Mouse (Mus musculus) midbrain, embryonic 16.5 days (tissue): Measurements from ENCODE around the gene Lypd6. TPM values are rescaled to one million over a fixed set of nuclear protein-coding genes. Genes with fewer than 3 reads are reported as not detected.
A peak's percentile ranks its signal among the peaks of the same experiment; 100 is the strongest.

Experiments used
- ATAC-seq: fragments of 200-750 bp; cut with Nextera tagmentation; 2 replicates; pipeline ENCODE4 v1.8.0; 2017; ENCODE audit warnings: moderate TSS enrichment
- H3K27ac ChIP-seq: fragments of 300-500 bp; sonication (generic); 2 replicates; pipeline ENCODE4 v1.5.1; 2014; ENCODE audit warnings: mild to moderate bottlenecking, low read length, mixed read lengths
- H3K27me3 ChIP-seq: fragments of 300-500 bp; sonication (generic); 2 replicates; pipeline ENCODE4 v1.6.1; 2014; ENCODE audit warnings: low read depth, low read length, mixed read lengths; ENCODE audit not compliant: control insufficient read depth, insufficient read depth
- H3K36me3 ChIP-seq: fragments of 300-500 bp; sonication (generic); 2 replicates; pipeline ENCODE4 v1.6.1; 2014; ENCODE audit warnings: mild to moderate bottlenecking, low read length, moderate library complexity, mixed read lengths; ENCODE audit not compliant: control insufficient read depth, insufficient read depth
- H3K4me1 ChIP-seq: fragments of 300-500 bp; sonication (generic); 2 replicates; pipeline ENCODE4 v1.6.1; 2014; ENCODE audit warnings: mild to moderate bottlenecking, low read length, mixed read lengths; ENCODE audit not compliant: control insufficient read depth, insufficient read depth
- H3K4me2 ChIP-seq: fragments of 300-500 bp; sonication (generic); 2 replicates; pipeline ENCODE4 v1.6.1; 2014; ENCODE audit warnings: mild to moderate bottlenecking, low read length, mixed read lengths
- H3K4me3 ChIP-seq: fragments of 300-500 bp; sonication (generic); 2 replicates; pipeline ENCODE4 v1.5.1; 2014; ENCODE audit warnings: low read depth, mild to moderate bottlenecking, low read length, moderate library complexity, mixed read lengths
- H3K9ac ChIP-seq: fragments of 300-500 bp; sonication (generic); 2 replicates; pipeline ENCODE4 v1.6.1; 2014; ENCODE audit warnings: low read depth, low read length, mixed read lengths
- H3K9me3 ChIP-seq: fragments of 300-500 bp; sonication (generic); replicated peaks from 2 replicates; pipeline ENCODE4 v1.6.1; 2014; ENCODE audit warnings: mild to moderate bottlenecking, low read length, mixed read lengths; ENCODE audit not compliant: control insufficient read depth, poor library complexity, severe bottlenecking
- WGBS: fragments of 180-500 bp; shearing (Covaris S2); extraction: QIAGEN DNeasy Blood & Tissue Kit; methylation state at CpG from one replicate; pipeline ENCODE4 v1.1.7; 2014; 5-methylcytosine and 5-hydroxymethylcytosine counted together
- polyA plus RNA-seq: library from polyadenylated mRNA; unstranded; fragments of >200 nt; fragmentation: Nextera tagmentation; extraction: Ambion mirVana; gene quantifications from 2 replicates; pipeline ENCODE4 v1.2.1, GENCODE M21; 2015

The Lypd6 gene
- polyA plus RNA-seq, 1 experiment from 2014 or later: 14.4 TPM

DNA sequence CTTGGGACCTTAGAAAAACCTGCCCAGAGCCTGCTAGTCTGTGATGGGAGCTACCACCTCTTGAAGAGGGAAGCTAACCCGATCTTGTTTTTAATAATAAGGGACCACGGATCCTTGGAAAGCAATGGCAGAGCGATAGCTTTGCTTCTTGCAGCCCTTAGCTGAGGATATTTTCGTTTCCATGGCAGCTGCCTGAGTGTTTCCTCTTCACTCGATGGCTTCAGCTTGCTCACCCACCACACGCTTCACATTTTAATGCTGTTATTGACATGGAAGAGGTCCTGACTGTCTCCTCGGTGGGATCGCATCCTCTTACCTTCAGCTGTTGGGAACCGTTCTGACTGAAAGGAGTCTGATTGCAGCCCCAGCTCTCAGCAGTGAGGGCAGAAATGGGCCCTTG, 54.6 kb downstream of the Lypd6 start:
- no peak for ATAC-seq
- H3K27me3 ChIP-seq: no peaks in the 10 kb centered on the region
- H3K9me3 ChIP-seq: no peaks in the 10 kb centered on the region
- 62% methylated on average over 9 of the region's 9 CpGs for WGBS
- no peak overlapping the region for H3K9ac ChIP-seq
- no peaks in the 10 kb centered on the region for H3K36me3 ChIP-seq
- H3K4me1 ChIP-seq: no peaks in the 10 kb centered on the region
- H3K4me3 ChIP-seq: no peak overlapping the region
- H3K4me2 ChIP-seq: no peak overlapping the region
- 0 out of 2 replicates have a peak overlapping the region, but pooled peaks have one; percentile 20 for H3K27ac ChIP-seq

DNA sequence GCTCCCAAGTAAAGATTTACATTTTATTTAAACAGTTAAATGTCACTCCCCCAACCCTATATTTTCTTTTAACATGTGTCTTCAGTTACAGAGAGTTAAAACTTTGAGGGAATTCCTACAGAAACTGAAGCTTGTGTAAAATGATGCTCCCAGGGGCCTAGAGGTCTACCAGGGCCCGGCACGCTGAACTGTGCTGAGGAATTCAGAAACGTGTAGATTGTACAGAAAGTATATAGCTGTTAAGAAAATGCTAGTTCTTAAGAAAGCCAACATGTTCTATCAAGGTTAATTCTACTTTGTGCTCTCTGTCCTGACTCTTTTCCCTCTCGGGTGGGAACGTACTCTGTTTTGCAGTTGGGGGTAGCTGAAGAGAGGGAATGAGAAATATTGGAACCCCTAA, 57.1 kb downstream of the Lypd6 start:
- WGBS: 86% methylated on average over 5 of the region's 5 CpGs
- Histone ChIP-seq H3K4me3 (no peak overlapping the region), H3K4me1 (peaks cover 8% of the 10 kb centered on the region), H3K4me2 (no peak overlapping the region), H3K27ac (no peak overlapping the region), H3K9me3 (no peaks in the 10 kb centered on the region), H3K36me3 (no peaks in the 10 kb centered on the region), H3K9ac (no peak overlapping the region), H3K27me3 (no peaks in the 10 kb centered on the region)
- ATAC-seq: no peak

DNA sequence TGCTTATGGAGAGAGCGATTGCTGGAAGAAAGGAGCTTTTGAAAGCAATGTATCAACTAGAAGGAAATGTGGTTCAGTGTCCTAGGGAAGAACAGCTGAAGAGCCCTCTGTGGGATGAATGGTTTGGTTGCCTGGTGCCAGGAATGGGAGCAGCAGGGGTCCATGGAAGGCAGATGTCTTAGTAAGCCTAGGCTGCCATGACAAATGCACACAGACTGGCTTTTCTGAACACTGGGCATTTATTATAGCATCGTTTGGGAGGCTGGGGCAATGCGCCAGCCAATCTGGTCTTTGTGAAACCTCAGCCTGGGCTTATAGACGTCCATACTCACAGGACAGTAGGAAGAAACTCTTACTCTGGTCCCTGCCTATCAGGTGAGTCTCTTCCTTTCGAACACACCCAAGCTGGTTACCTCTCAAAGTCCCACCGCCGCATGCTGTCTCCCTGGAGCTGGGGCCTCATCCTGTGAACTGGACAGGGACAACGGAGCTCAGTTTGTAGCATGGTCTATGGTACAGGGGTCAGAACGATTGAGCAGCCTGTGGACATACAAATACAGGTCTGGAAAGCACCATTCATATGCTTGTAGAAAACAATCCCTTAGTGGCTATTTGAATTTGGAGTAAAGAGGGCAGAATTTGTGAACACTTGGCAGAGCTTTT, 61.4 kb downstream of the Lypd6 start:
- ATAC-seq: peak; percentile 49; the same call in 1 of the 2 replicates
- WGBS: 67% methylated on average over 9 of the region's 9 CpGs
- peak overlapping the region; percentile 38; the same call in 1 of the 2 replicates for H3K27ac ChIP-seq
- H3K9ac ChIP-seq: no peak overlapping the region
- H3K4me1 ChIP-seq: peaks cover 17% of the 10 kb centered on the region
- H3K9me3 ChIP-seq: no peaks in the 10 kb centered on the region
- no peak overlapping the region for H3K4me3 ChIP-seq
- no peak overlapping the region for H3K4me2 ChIP-seq
- no peaks in the 10 kb centered on the region for H3K27me3 ChIP-seq
- no peaks in the 10 kb centered on the region for H3K36me3 ChIP-seq

DNA sequence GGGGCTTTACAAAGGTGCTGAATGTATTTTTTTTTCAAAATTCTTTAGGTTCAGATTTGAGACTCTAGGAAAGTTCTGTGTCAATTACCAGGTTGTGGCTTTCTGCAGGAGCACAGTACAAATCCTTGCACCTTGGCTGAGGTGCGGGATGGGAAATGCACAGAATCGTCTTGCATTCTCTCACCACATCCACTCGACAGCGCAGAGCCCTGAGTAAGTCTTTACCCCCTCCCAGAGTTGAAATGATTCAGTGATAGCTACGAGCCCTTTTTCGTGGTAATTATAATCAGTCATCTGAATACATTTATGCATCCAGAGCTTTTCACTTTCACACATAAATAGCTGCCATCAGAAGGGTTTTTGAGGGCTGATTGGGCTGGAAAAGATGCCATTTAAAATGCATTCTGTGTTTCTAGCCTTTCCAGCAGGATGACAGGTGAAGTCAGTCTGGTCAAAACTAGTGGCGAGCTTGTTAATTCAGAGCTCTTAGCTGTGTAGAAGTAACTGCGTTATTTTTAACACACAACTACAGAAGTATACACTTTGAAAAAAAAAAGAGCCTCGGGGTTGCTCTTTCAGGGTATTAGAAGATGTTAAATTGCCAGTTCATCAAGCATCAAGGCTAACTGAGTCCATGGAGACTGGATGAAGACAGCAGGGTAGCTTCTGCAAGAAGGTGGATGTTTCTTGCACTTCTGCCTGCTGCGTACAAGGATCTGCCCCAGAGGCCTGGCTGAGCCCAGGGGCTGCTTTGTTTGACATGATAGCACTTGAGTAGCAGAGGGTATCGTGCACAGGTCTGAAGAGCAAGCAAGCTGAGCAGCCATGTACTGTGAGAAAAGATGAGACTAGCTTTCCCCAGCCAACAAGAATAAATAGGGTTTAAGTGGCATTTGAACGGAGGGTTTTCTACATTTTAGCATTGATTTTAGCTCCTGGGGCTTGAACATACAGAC, 62.4 kb downstream of the Lypd6 start:
- Histone ChIP-seq H3K4me1 (peaks cover 17% of the 10 kb centered on the region), H3K27me3 (no peaks in the 10 kb centered on the region), H3K27ac (peak overlapping the region; percentile 59), H3K4me3 (no peak overlapping the region), H3K9ac (no peak overlapping the region), H3K36me3 (no peaks in the 10 kb centered on the region), H3K4me2 (peak overlapping the region; percentile 4; the same call in 1 of the 2 replicates), H3K9me3 (no peaks in the 10 kb centered on the region)
- ATAC-seq: peak; percentile 81
- WGBS: 42% methylated on average over 12 of the region's 12 CpGs

- peaks cover 17% of the 10 kb centered on the region for H3K4me1 ChIP-seq
- H3K9ac ChIP-seq: no peak overlapping the region
- H3K4me3 ChIP-seq: no peak overlapping the region
- peaks cover 3% of the 10 kb centered on the region; the same call in 1 of the 2 replicates for H3K9me3 ChIP-seq
- no peak overlapping the region for H3K4me2 ChIP-seq
- no peaks in the 10 kb centered on the region for H3K27me3 ChIP-seq
- 88% methylated on average over 3 of the region's 3 CpGs for WGBS
- H3K27ac ChIP-seq: no peak overlapping the region
- ATAC-seq: no peak
- H3K36me3 ChIP-seq: no peaks in the 10 kb centered on the region
Observed at GRCm38 (mm10) chr2:50130674-50131073, 64.4 kb downstream of the Lypd6 start.

- no peak for ATAC-seq
- Histone ChIP-seq H3K36me3 (no peaks in the 10 kb centered on the region), H3K27me3 (no peaks in the 10 kb centered on the region), H3K4me2 (no peak overlapping the region), H3K27ac (no peak overlapping the region), H3K4me3 (no peak overlapping the region), H3K4me1 (peaks cover 3% of the 10 kb centered on the region; the same call in 1 of the 2 replicates), H3K9ac (no peak overlapping the region), H3K9me3 (no peaks in the 10 kb centered on the region)
- 53% methylated on average over 6 of the region's 6 CpGs for WGBS
Observed at GRCm38 (mm10) chr2:50143672-50144071, 77.4 kb downstream of the Lypd6 start.

- ATAC-seq: no peak
- Histone ChIP-seq H3K36me3 (no peaks in the 10 kb centered on the region), H3K4me1 (peaks cover 3% of the 10 kb centered on the region; the same call in 1 of the 2 replicates), H3K27ac (no peak overlapping the region), H3K9ac (no peak overlapping the region), H3K9me3 (no peaks in the 10 kb centered on the region), H3K4me2 (no peak overlapping the region), H3K27me3 (no peaks in the 10 kb centered on the region), H3K4me3 (no peak overlapping the region)
- WGBS: 84% methylated on average over 9 of the region's 9 CpGs
Observed at GRCm38 (mm10) chr2:50147308-50147707, 81.1 kb downstream of the Lypd6 start.

- WGBS: 78% methylated on average over 6 of the region's 6 CpGs
- no peak overlapping the region for H3K27ac ChIP-seq
- no peaks in the 10 kb centered on the region for H3K4me1 ChIP-seq
- H3K4me2 ChIP-seq: no peak overlapping the region
- no peak overlapping the region for H3K9ac ChIP-seq
- no peak overlapping the region for H3K4me3 ChIP-seq
- no peak for ATAC-seq
- H3K36me3 ChIP-seq: no peaks in the 10 kb centered on the region
- H3K27me3 ChIP-seq: no peaks in the 10 kb centered on the region
- H3K9me3 ChIP-seq: no peaks in the 10 kb centered on the region
Observed at GRCm38 (mm10) chr2:50149257-50150202, 83.3 kb downstream of the Lypd6 start.
